Comparison of ENCODE assay signal across 8 mouse cellular contexts in the genomic region with DNA sequence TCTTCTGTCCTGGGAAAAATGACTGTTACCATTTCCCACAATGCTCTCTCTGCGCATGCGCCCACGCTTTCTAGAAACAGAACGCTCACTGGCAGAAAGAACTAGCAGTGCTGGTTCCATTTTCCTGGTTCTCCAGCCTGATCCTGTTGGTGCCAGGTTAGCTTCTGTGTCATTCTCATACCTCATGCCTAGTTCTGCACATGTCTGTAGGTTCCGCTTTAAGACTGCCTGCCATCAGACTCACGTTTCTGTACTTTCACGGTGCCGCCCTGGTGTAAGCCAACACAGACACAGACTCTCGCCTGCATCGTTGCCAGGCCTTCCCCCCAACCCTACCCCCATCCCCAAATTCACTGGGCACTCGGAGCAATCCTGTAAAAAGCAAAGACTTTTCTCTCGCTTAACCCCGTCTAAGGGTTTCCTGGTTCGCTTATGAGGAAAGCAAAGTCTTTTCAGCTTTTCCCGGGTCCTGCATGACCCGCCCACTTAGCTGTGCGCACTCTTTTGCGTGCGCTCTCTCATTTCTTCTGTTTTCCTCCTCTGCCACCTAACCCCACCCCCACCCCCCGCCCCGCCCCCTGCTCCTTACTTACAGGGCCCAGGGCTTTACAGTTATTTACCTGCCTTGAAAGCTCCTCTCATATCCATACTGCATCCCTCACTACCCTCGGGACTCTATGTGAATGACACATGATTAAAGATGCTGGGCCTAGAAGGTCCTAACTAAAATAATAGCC. TPM values are rescaled to one million over a fixed set of nuclear protein-coding genes. Genes with fewer than 3 reads are reported as not detected.
DNase-seq lines count a peak whose midpoint lies in the region; ATAC-seq and TF ChIP-seq lines count a peak whose summit lies in the region.

No protein-coding gene starts in this region.

- no peaks in the 10 kb centered on the region for H3K9me3 ChIP-seq in lung, embryonic 15.5 days

- 29% methylated on average over 22 of the region's 22 CpGs for WGBS in lung, embryonic 15.5 days

- no peak overlapping the region for H3K27ac ChIP-seq in embryonic fibroblast, embryonic 13.5 days (ENCODE audit: insufficient read depth, low read length)
- no peak overlapping the region for H3K27ac ChIP-seq in lung, embryonic 15.5 days

- intact Hi-C loops in gastrocnemius, postnatal 14 days (cut with DNase I; ENCODE audit: low total_unique reads) = loop anchor here (10.0 kb wide), 1 partner anchor 253 kb away; no protein-coding TSS in a partner anchor

- H3K4me3 ChIP-seq in embryonic fibroblast, embryonic 13.5 days (ENCODE audit: insufficient read depth, low read length) = peak overlapping the region; percentile 16
- H3K4me3 ChIP-seq in lung, embryonic 15.5 days = peak overlapping the region; percentile 31

- H3K9ac ChIP-seq in lung, embryonic 15.5 days = no peak overlapping the region; the same call in 1 of the 2 replicates

- peak; percentile 19 for DNase-seq in gastrocnemius, postnatal 14 days
- DNase-seq in gastrocnemius, postnatal 10 days = no peak
- DNase-seq in heart, postnatal 4 days = peak; percentile 40
- DNase-seq in layer of hippocampus, adult 9-10 months (ENCODE audit: low spot score) = peak; percentile 44
- peak; percentile 52 for DNase-seq in right cerebral cortex, adult 18-20 months
- DNase-seq in cerebellum, adult 11-12 months = no peak

- 0 out of 2 replicates have a peak, but pooled peaks have one; percentile 12 for TF ChIP-seq POLR2A in embryonic fibroblast, embryonic 13.5 days (IDR thresholded peaks at IDR 0.05; ENCODE audit: low read depth, low read length)

- peak overlapping the region; percentile 63 for H3K4me2 ChIP-seq in lung, embryonic 15.5 days

- no peaks in the 10 kb centered on the region for H3K4me1 ChIP-seq in embryonic fibroblast, embryonic 13.5 days (ENCODE audit: control insufficient read depth, insufficient read depth, low read length)
- peaks cover 12% of the 10 kb centered on the region for H3K4me1 ChIP-seq in lung, embryonic 15.5 days

- H3K36me3 ChIP-seq in lung, embryonic 15.5 days = no peaks in the 10 kb centered on the region

- no peak for TF ChIP-seq CTCF in embryonic fibroblast, embryonic 13.5 days (IDR thresholded peaks at IDR 0.05; ENCODE audit: borderline replicate concordance, insufficient read depth, low read length)

- H3K27me3 ChIP-seq in lung, embryonic 15.5 days = no peaks in the 10 kb centered on the region

- ATAC-seq in lung, embryonic 15.5 days (ENCODE audit: borderline replicate concordance, extremely low read depth, low FRiP score, low TSS enrichment) = no peak

RNA-seq across cellular contexts. Expression of gene Cc2d2b, which starts 13.6 kb away (rescaled TPM):
- total RNA-seq in gastrocnemius, postnatal 14 days (2021) = not detected
- not detected for total RNA-seq in gastrocnemius, postnatal 10 days (2021)
- polyA plus RNA-seq in embryonic fibroblast, embryonic 13.5 days (2011; ENCODE audit: insufficient read length, low read depth, missing spikeins) = not detected in 2 replicates
- total RNA-seq in heart, postnatal 4 days (2021) = not detected
- 0.04 and 0.17 TPM in 2 replicates for polyA plus RNA-seq in lung, embryonic 15.5 days (2015; fragmentation: Nextera tagmentation; extraction: Ambion mirVana)

Comparison
In these comparisons a context has a peak if more than half of its experiments do, and no peak if none do; other contexts are left out.
1. DNase-seq: peak in gastrocnemius, postnatal 14 days (single experiment), heart, postnatal 4 days (single experiment), layer of hippocampus, adult 9-10 months (single experiment) and right cerebral cortex, adult 18-20 months (single experiment); none in gastrocnemius, postnatal 10 days (single experiment) and cerebellum, adult 11-12 months (single experiment).